Mouse (Mus musculus): ENCODE data around the gene Phf21a. TPM values are rescaled to one million over a fixed set of nuclear protein-coding genes. Genes with fewer than 3 reads are reported as not detected.
"Not testable (repeated sequence)": the region's sequence is repeated elsewhere in the genome, so short reads cannot be mapped to it uniquely, and the experiment has no call there.

Phf21a gene
- polyA plus RNA-seq, 1 experiment: not detected

DNA sequence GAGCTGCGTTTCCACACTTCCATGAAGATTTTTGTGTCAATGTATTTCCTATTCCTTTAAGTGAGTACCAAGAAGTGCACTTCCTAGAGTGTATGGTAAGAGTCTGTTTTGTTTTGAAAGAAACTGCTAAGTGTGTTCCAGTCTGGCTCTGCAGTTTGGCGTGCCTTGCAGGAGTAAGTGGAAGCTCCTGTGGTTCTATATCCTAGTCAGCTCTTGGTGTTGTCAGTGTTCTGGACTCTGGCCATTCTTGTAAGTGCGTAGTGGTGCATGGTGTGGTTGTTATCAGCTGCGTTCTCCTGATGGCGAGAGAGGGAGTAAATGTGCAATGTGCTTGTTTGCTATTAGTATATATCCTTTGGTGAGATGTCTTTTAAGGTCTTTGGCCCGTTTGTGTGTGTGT, 7.9 kb downstream of the Phf21a start:
- 90% methylated on average over 6 of the region's 6 CpGs for WGBS
- TF ChIP-seq CTCF (IDR thresholded peaks at IDR 0.05; ENCODE audit: insufficient read depth, low read depth, low read length) (no peak), POLR2A (IDR thresholded peaks at IDR 0.05; ENCODE audit: insufficient read depth, low read depth, low read length) (no peak)
- no peak overlapping the region for H3K4me3 ChIP-seq (ENCODE audit: insufficient read depth, low read depth, low read length)
- H3K4me1 ChIP-seq (ENCODE audit: control insufficient read depth, insufficient read depth, low read length): no peaks in the 10 kb centered on the region; the same call in 1 of the 2 replicates
- no peak overlapping the region for H3K27ac ChIP-seq (ENCODE audit: insufficient read depth, low read depth, low read length)

DNA sequence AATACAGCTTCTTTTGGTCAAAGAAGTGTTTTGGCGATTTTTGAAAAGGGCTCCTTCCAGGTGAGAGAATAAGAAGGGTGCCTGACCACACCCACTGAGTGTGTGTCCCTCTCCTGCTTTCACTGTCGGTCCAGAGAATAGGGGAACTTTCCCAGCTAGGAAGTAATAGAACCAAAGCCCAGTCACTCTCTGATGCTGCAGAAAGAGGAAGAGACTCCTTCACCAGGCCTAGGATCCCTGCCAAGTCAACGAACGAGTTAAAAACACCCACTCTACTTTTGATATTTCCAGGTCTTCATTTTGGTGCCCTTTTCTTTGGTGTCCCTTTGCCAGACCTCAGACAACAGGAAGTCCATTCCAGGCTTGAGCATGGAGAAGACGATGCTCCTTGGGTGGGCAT, 31.6 kb downstream of the Phf21a start:
- TF ChIP-seq POLR2A (IDR thresholded peaks at IDR 0.05; ENCODE audit: insufficient read depth, low read depth, low read length) (no peak), CTCF (IDR thresholded peaks at IDR 0.05; ENCODE audit: insufficient read depth, low read depth, low read length) (no peak)
- Histone ChIP-seq H3K27ac (ENCODE audit: insufficient read depth, low read depth, low read length) (no peak overlapping the region), H3K4me1 (ENCODE audit: control insufficient read depth, insufficient read depth, low read length) (no peaks in the 10 kb centered on the region), H3K4me3 (ENCODE audit: insufficient read depth, low read depth, low read length) (no peak overlapping the region)
- WGBS: 75% methylated on average over 5 of the region's 5 CpGs

DNA sequence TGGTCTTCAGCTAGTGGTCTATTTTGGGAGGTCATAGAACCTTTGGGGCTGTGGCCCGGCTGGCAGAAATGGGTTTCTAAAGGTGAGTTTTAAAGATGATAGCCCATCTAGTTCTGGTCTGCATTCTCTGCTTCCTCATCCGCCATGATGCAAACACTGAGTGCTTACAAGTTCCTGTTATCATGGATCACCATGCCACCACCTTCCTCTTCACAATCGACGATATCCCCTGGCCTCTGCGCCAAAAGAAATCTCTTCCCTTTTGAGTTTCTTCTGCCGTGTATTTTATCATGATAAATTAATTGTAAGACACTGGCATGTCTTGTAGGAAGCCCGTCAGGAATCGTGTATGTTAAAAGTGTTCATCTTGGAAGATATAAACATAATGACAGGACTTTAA, 32.4 kb downstream of the Phf21a start:
- H3K27ac ChIP-seq (ENCODE audit: insufficient read depth, low read depth, low read length): no peak overlapping the region
- H3K4me3 ChIP-seq (ENCODE audit: insufficient read depth, low read depth, low read length): no peak overlapping the region
- WGBS: 96% methylated on average over 8 of the region's 8 CpGs
- no peaks in the 10 kb centered on the region for H3K4me1 ChIP-seq (ENCODE audit: control insufficient read depth, insufficient read depth, low read length)
- TF ChIP-seq CTCF (IDR thresholded peaks at IDR 0.05; ENCODE audit: insufficient read depth, low read depth, low read length) (no peak), POLR2A (IDR thresholded peaks at IDR 0.05; ENCODE audit: insufficient read depth, low read depth, low read length) (no peak)

DNA sequence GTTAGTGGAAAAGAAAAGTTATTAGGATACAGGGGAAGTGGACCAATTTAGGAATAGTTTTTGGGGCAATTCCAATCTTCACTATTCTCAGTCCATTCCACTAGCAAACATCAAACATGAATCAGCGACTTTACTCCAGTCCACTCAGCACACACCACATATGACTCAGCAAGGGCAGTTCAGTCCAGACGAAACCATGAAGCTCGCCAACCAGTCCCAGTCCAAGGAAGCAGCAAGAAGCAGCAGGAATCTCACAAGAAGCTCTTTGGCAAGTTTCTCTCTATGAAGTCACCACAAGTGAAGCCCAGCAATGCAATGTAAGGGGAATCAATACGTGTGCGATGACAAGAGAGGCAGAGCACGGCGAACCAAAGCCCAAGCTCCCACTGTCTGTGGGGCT, 37.2 kb downstream of the Phf21a start:
- no peak overlapping the region for H3K27ac ChIP-seq (ENCODE audit: insufficient read depth, low read depth, low read length)
- H3K4me1 ChIP-seq (ENCODE audit: control insufficient read depth, insufficient read depth, low read length): no peaks in the 10 kb centered on the region
- TF ChIP-seq CTCF (IDR thresholded peaks at IDR 0.05; ENCODE audit: insufficient read depth, low read depth, low read length) (no peak), POLR2A (IDR thresholded peaks at IDR 0.05; ENCODE audit: insufficient read depth, low read depth, low read length) (no peak)
- H3K4me3 ChIP-seq (ENCODE audit: insufficient read depth, low read depth, low read length): no peak overlapping the region
- 97% methylated on average over 7 of the region's 7 CpGs for WGBS

DNA sequence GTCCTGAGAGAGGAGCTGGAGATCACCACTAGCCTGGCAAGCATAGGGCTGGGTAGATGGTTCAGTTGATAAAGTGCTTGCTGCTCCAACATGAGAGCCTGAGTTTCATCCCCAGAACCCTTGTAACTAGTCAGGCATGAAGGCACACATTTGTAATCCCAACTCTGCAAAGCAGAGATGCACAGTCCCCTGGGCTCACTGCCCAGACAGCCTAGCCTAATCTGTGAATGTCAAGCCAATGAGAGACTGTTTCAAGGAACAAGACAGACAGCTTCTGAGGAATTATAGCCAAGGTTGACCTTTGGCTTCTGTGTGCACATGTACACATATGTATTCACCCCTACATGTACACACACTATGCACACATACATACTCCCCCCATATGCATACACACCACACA, 45.8 kb downstream of the Phf21a start:
- no peak for TF ChIP-seq POLR2A (IDR thresholded peaks at IDR 0.05; ENCODE audit: insufficient read depth, low read depth, low read length)
- TF ChIP-seq CTCF (IDR thresholded peaks at IDR 0.05; ENCODE audit: insufficient read depth, low read depth, low read length): no peak
- H3K27ac ChIP-seq (ENCODE audit: insufficient read depth, low read depth, low read length): no peak overlapping the region
- H3K4me1 ChIP-seq (ENCODE audit: control insufficient read depth, insufficient read depth, low read length): 0 out of 2 replicates have a peak, but pooled peaks cover 4% of the 10 kb centered on the region
- no peak overlapping the region for H3K4me3 ChIP-seq (ENCODE audit: insufficient read depth, low read depth, low read length)

DNA sequence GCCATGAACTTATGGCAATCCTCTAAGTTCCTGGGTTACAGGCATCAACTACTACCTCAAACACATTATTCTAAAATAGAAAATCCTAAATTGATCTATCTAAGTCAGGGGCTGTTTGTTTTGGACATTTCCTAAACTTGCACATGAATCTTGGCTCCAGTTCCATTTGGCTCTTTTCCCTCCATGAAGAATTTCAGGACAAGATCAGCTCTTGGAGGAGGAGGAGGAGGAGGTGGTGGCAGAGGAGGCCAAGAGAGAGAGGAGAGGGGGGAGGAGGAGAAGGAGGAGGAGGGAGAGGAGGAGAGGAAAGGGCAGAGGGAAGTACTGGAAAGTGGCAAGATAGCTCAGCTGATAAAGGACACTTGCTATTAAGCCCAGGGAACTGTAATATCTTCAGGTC, 46.4 kb downstream of the Phf21a start:
- no peak for TF ChIP-seq POLR2A (IDR thresholded peaks at IDR 0.05; ENCODE audit: insufficient read depth, low read depth, low read length)
- no peak for TF ChIP-seq CTCF (IDR thresholded peaks at IDR 0.05; ENCODE audit: insufficient read depth, low read depth, low read length)
- H3K4me3 ChIP-seq (ENCODE audit: insufficient read depth, low read depth, low read length): no peak overlapping the region
- H3K27ac ChIP-seq (ENCODE audit: insufficient read depth, low read depth, low read length): no peak overlapping the region
- 0 out of 2 replicates have a peak, but pooled peaks cover 4% of the 10 kb centered on the region for H3K4me1 ChIP-seq (ENCODE audit: control insufficient read depth, insufficient read depth, low read length)

DNA sequence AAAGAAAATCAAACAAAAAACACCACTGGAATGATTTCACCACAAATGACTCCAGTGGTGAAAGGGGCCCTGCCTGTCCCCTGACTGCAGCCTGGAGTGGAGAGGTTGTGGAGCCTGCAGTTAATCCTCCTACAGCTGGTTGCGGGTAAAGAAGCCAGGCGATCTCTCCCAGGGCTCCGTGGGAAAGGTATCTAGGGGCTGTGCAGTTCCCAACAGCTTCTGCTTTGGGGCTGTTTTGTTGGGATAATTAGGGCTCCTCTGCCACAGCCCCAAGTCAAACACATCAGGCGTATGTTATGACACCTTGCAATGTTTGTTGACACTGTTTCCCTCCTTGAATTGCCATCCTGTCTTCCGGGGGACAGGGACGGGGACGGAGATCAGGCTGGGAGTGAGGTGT, 47.5 kb downstream of the Phf21a start:
- Histone ChIP-seq H3K4me3 (ENCODE audit: insufficient read depth, low read depth, low read length) (no peak overlapping the region), H3K27ac (ENCODE audit: insufficient read depth, low read depth, low read length) (no peak overlapping the region), H3K4me1 (ENCODE audit: control insufficient read depth, insufficient read depth, low read length) (0 out of 2 replicates have a peak, but pooled peaks cover 4% of the 10 kb centered on the region)
- WGBS: 49% methylated on average over 7 of the region's 7 CpGs
- TF ChIP-seq CTCF (IDR thresholded peaks at IDR 0.05; ENCODE audit: insufficient read depth, low read depth, low read length): no peak
- TF ChIP-seq POLR2A (IDR thresholded peaks at IDR 0.05; ENCODE audit: insufficient read depth, low read depth, low read length): no peak

- WGBS: 24% methylated on average over 11 of the region's 11 CpGs
- TF ChIP-seq POLR2A (IDR thresholded peaks at IDR 0.05; ENCODE audit: insufficient read depth, low read depth, low read length) (no peak), CTCF (IDR thresholded peaks at IDR 0.05; ENCODE audit: insufficient read depth, low read depth, low read length) (no peak)
Measured at GRCm38 (mm10) chr2:92141073-92141472, 48.2 kb downstream of the Phf21a start.

GRCm38 (mm10) chr2:92143932-92144331, 51.0 kb downstream of the Phf21a start:
- Histone ChIP-seq H3K4me1 (ENCODE audit: control insufficient read depth, insufficient read depth, low read length) (0 out of 2 replicates have a peak, but pooled peaks cover 4% of the 10 kb centered on the region), H3K4me3 (ENCODE audit: insufficient read depth, low read depth, low read length) (no peak overlapping the region), H3K27ac (ENCODE audit: insufficient read depth, low read depth, low read length) (no peak overlapping the region)
- WGBS: 79% methylated on average over 5 of the region's 5 CpGs
- TF ChIP-seq CTCF (IDR thresholded peaks at IDR 0.05; ENCODE audit: insufficient read depth, low read depth, low read length) (no peak), POLR2A (IDR thresholded peaks at IDR 0.05; ENCODE audit: insufficient read depth, low read depth, low read length) (no peak)

More at GRCm38 (mm10) chr2:92141073-92141472, 48.2 kb downstream of the Phf21a start:
- Histone ChIP-seq H3K4me1 (ENCODE audit: control insufficient read depth, insufficient read depth, low read length) (0 out of 2 replicates have a peak, but pooled peaks cover 4% of the 10 kb centered on the region), H3K27ac (ENCODE audit: insufficient read depth, low read depth, low read length) (no peak overlapping the region), H3K4me3 (ENCODE audit: insufficient read depth, low read depth, low read length) (no peak overlapping the region)

DNA sequence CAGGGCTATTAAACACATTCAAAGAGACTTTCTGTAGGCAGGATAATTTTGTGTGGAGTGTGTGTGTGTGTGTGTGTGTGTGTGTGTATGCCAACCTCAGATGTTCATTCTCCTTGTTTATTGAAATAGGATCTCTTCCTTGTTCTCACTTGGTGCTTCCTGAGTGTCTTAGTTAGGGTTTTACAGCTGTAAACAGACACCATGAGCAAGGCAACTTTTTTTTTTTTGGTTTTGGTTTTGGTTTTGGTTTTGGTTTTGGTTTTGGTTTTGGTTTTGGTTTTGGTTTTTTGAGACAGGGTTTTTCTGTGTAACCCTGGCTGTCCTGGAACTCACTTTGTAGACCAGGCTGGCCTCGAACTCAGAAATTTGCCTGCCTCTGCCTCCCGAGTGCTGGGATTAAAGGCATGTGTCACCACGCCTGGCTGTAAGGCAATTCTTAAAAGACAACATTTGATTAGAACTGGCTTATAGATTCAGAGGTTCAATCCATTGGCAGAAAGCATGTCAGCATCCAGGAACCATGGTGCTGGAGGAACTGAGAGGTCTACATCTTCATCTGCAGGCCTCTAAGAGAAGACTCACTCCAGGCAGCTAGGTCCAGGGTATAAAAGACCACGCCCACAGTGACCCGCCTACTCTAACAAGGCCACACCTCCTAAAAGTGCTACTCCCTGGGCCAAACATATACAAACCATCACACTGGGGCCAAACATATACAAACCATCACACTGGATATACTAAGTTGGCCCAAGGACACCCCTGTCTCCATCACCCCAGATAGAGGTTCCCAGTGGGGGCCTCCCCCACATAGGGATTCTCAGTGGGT, 55.2 kb downstream of the Phf21a start:
- 91% methylated on average over 5 of the region's 5 CpGs for WGBS
- not testable (repeated sequence) for H3K27ac ChIP-seq (ENCODE audit: insufficient read depth, low read depth, low read length); H3K4me3 ChIP-seq (ENCODE audit: insufficient read depth, low read depth, low read length); H3K4me1 ChIP-seq (ENCODE audit: control insufficient read depth, insufficient read depth, low read length)
